Comparison of ENCODE assay signal across 27 mouse cellular contexts in genomic region chr7:82727066-82727465, GRCm38 (mm10).
DNase-seq lines count a peak whose midpoint lies in the region; ATAC-seq and TF ChIP-seq lines count a peak whose summit lies in the region.
"Had no signal": no experiment of that assay in that cellular context is flagged by ENCODE, and none has a peak within 500 bp of the region (broad histone marks: within the 10 kb centered on the region; RNA-seq: fewer than 3 reads in every experiment).

No protein-coding gene starts in this region.

- no peak for TF ChIP-seq POLR2A in lung, adult 2 months (IDR thresholded peaks at IDR 0.05; ENCODE audit: borderline replicate concordance, extremely low read depth, low read depth, low read length)

- no peak overlapping the region for H3K9ac ChIP-seq in forebrain, embryonic 13.5 days
- H3K9ac ChIP-seq in lung, embryonic 14.5 days = no peak overlapping the region
- H3K9ac ChIP-seq: embryonic facial prominence, embryonic 13.5 days; embryonic facial prominence, embryonic 15.5 days; forebrain, embryonic 12.5 days; forebrain, embryonic 15.5 days; forebrain, postnatal 0 days had no signal

- no peaks in the 10 kb centered on the region for H3K27me3 ChIP-seq in forebrain, embryonic 10.5 days (ENCODE audit: poor library complexity, severe bottlenecking)
- no peaks in the 10 kb centered on the region for H3K27me3 ChIP-seq in forebrain, embryonic 13.5 days
- H3K27me3 ChIP-seq in lung, embryonic 14.5 days (ENCODE audit: insufficient read depth, low read length) = no peaks in the 10 kb centered on the region
- no peaks in the 10 kb centered on the region for H3K27me3 ChIP-seq in embryonic facial prominence, embryonic 10.5 days (replicated peaks; ENCODE audit: low read depth, poor library complexity, severe bottlenecking)
- H3K27me3 ChIP-seq: CH12.LX; embryonic facial prominence, embryonic 13.5 days; embryonic facial prominence, embryonic 15.5 days; forebrain, embryonic 12.5 days; forebrain, embryonic 15.5 days; Patski had no signal

- no peak overlapping the region for H3K4me3 ChIP-seq in forebrain, embryonic 10.5 days
- H3K4me3 ChIP-seq in forebrain, embryonic 13.5 days = no peak overlapping the region
- no peak overlapping the region for H3K4me3 ChIP-seq in lung, embryonic 14.5 days (ENCODE audit: low read depth, low read length)
- H3K4me3 ChIP-seq in lung, adult 2 months (replicated peaks; ENCODE audit: extremely low read depth, low read depth, low read length) = no peak overlapping the region
- no peak overlapping the region for H3K4me3 ChIP-seq in embryonic facial prominence, embryonic 10.5 days
- H3K4me3 ChIP-seq: embryonic facial prominence, embryonic 13.5 days; embryonic facial prominence, embryonic 15.5 days; forebrain, embryonic 12.5 days; forebrain, embryonic 15.5 days had no signal

- DNase-seq in embryo, embryonic 10 days (ENCODE audit: low spot score) = peak; percentile 51
- no peak for DNase-seq in embryo, embryonic 11 days
- DNase-seq in forebrain, embryonic 10.5 days (ENCODE audit: extremely low spot score, low spot score) = peak; percentile 12
- peak; percentile 45 for DNase-seq in lung, embryonic 14.5 days
- DNase-seq in lung, adult 2 months = no peak
- DNase-seq in embryonic facial prominence, embryonic 10.5 days (ENCODE audit: low spot score) = no peak
- DNase-seq: adrenal gland, adult 8-10 months; adrenal gland, postnatal 14 days; adrenal gland, postnatal 36 days; B cell, adult 2 months; cerebellum, adult 11-12 months; cerebellum, adult 2 months; cerebellum, adult 9-10 months; cerebellum, postnatal 10 days; cerebellum, postnatal 25 days; forebrain, postnatal 0 days had no signal

- no peak for ATAC-seq in forebrain, embryonic 13.5 days
- ATAC-seq in lung, embryonic 14.5 days (ENCODE audit: insufficient read depth) = no peak
- ATAC-seq in erythroblast, adult 5-6 weeks (replicated peaks; ENCODE audit: low FRiP score, poor library complexity, severe bottlenecking) = no peak
- ATAC-seq: activated CD4-positive, CD25-positive, alpha-beta regulatory T cell, adult 4 months; CD4-positive, CD25-positive, alpha-beta regulatory T cell, adult 4 months; forebrain, embryonic 15.5 days; forebrain, postnatal 0 days; Patski had no signal

- 0 out of 2 replicates have a peak, but pooled peaks cover 4% of the 10 kb centered on the region for H3K36me3 ChIP-seq in forebrain, embryonic 10.5 days (replicated peaks)
- H3K36me3 ChIP-seq in forebrain, embryonic 13.5 days (ENCODE audit: poor library complexity, severe bottlenecking) = 0 out of 2 replicates have a peak, but pooled peaks cover 3% of the 10 kb centered on the region
- H3K36me3 ChIP-seq in lung, embryonic 14.5 days (ENCODE audit: insufficient read depth) = no peaks in the 10 kb centered on the region
- H3K36me3 ChIP-seq in embryonic facial prominence, embryonic 10.5 days (replicated peaks) = no peaks in the 10 kb centered on the region
- H3K36me3 ChIP-seq: embryonic facial prominence, embryonic 13.5 days; embryonic facial prominence, embryonic 15.5 days; forebrain, embryonic 12.5 days; forebrain, embryonic 15.5 days had no signal

- H3K27ac ChIP-seq in forebrain, embryonic 10.5 days = 0 out of 2 replicates have a peak overlapping the region, but pooled peaks have one; percentile 8
- H3K27ac ChIP-seq in forebrain, embryonic 13.5 days = no peak overlapping the region
- H3K27ac ChIP-seq in lung, embryonic 14.5 days (ENCODE audit: low read depth) = no peak overlapping the region
- peak overlapping the region; percentile 31; the same call in 1 of the 2 replicates for H3K27ac ChIP-seq in embryonic facial prominence, embryonic 10.5 days (replicated peaks)
- H3K27ac ChIP-seq: embryonic facial prominence, embryonic 13.5 days; embryonic facial prominence, embryonic 15.5 days; forebrain, embryonic 12.5 days; forebrain, embryonic 15.5 days had no signal

- no peak for TF ChIP-seq CTCF in lung, embryonic 14.5 days (IDR thresholded peaks at IDR 0.05; ENCODE audit: low read depth)
- TF ChIP-seq CTCF in lung, adult 2 months (IDR thresholded peaks at IDR 0.05; ENCODE audit: insufficient read depth, low read length) = no peak

- no peaks in the 10 kb centered on the region for H3K9me3 ChIP-seq in forebrain, embryonic 10.5 days
- H3K9me3 ChIP-seq in forebrain, embryonic 13.5 days (replicated peaks) = no peaks in the 10 kb centered on the region
- H3K9me3 ChIP-seq in lung, embryonic 14.5 days (ENCODE audit: low read depth, low read length) = no peaks in the 10 kb centered on the region
- no peaks in the 10 kb centered on the region for H3K9me3 ChIP-seq in embryonic facial prominence, embryonic 10.5 days
- H3K9me3 ChIP-seq: embryonic facial prominence, embryonic 13.5 days; embryonic facial prominence, embryonic 15.5 days; forebrain, embryonic 12.5 days; forebrain, embryonic 15.5 days; G1E had no signal

- WGBS in forebrain, embryonic 10.5 days = 43% methylated on average over 5 of the region's 5 CpGs
- 42% methylated on average over 5 of the region's 5 CpGs for WGBS in forebrain, embryonic 13.5 days
- 29% methylated on average over 5 of the region's 5 CpGs for WGBS in lung, embryonic 14.5 days
- WGBS in lung, adult 2 months = 48% methylated on average over 5 of the region's 5 CpGs
- 45% methylated on average over 5 of the region's 5 CpGs for WGBS in embryonic facial prominence, embryonic 10.5 days

- H3K4me1 ChIP-seq in forebrain, embryonic 10.5 days = peaks cover 47% of the 10 kb centered on the region
- H3K4me1 ChIP-seq in forebrain, embryonic 13.5 days = peaks cover 6% of the 10 kb centered on the region
- H3K4me1 ChIP-seq in lung, embryonic 14.5 days (ENCODE audit: insufficient read depth) = no peaks in the 10 kb centered on the region
- H3K4me1 ChIP-seq in lung, adult 2 months (ENCODE audit: control insufficient read depth, insufficient read depth, low read length) = no peaks in the 10 kb centered on the region; the same call in 1 of the 2 replicates
- peaks cover 48% of the 10 kb centered on the region for H3K4me1 ChIP-seq in embryonic facial prominence, embryonic 10.5 days
- H3K4me1 ChIP-seq: forebrain, embryonic 15.5 days had no signal

- H3K4me2 ChIP-seq in forebrain, embryonic 13.5 days = no peak overlapping the region
- H3K4me2 ChIP-seq in lung, embryonic 14.5 days = no peak overlapping the region
- H3K4me2 ChIP-seq: embryonic facial prominence, embryonic 13.5 days; embryonic facial prominence, embryonic 15.5 days; forebrain, embryonic 12.5 days; forebrain, embryonic 15.5 days had no signal

Comparison
In these comparisons a context has a peak if more than half of its experiments do, and no peak if none do; other contexts are left out.
1. DNase-seq: peak in embryo, embryonic 10 days (single experiment), forebrain, embryonic 10.5 days (single experiment) and lung, embryonic 14.5 days (single experiment); none in embryo, embryonic 11 days (single experiment), lung, adult 2 months (single experiment) and embryonic facial prominence, embryonic 10.5 days (single experiment).
2. H3K27ac ChIP-seq: peak in forebrain, embryonic 10.5 days (single experiment) and embryonic facial prominence, embryonic 10.5 days (single experiment); none in forebrain, embryonic 13.5 days (single experiment) and lung, embryonic 14.5 days (single experiment).